Mouse (Mus musculus): ENCODE results near the gene Vma21-ps. TPM values are rescaled to one million over a fixed set of nuclear protein-coding genes. Genes with fewer than 3 reads are reported as not detected.

Gene Vma21-ps
- polyA plus RNA-seq, 1 experiment, result 4.3 TPM

- TF ChIP-seq E2F4 (IDR thresholded peaks at IDR 0.05; ENCODE audit: insufficient read depth) (no peak), SRF (IDR thresholded peaks at IDR 0.05; ENCODE audit: control insufficient read depth, insufficient read length, low read depth) (no peak), TCF3 (IDR thresholded peaks at IDR 0.05; ENCODE audit: insufficient read length, low read depth) (no peak), MYOG (IDR thresholded peaks at IDR 0.05; ENCODE audit: control insufficient read depth in 1 of 3, insufficient read depth in 1 of 3, insufficient read length in 2 of 3, low read depth in 2 of 3) (no peak), USF1 (IDR thresholded peaks at IDR 0.05; ENCODE audit: low read depth) (no peak), REST (IDR thresholded peaks at IDR 0.05; ENCODE audit: insufficient read depth, insufficient read length) (no peak), POLR2A (IDR thresholded peaks at IDR 0.05; ENCODE audit: insufficient read length, low read depth) (no peak), CEBPB (IDR thresholded peaks at IDR 0.05; ENCODE audit: insufficient read depth, poor library complexity, severe bottlenecking) (no peak)
- Histone ChIP-seq H3K36me3 (ENCODE audit: control insufficient read depth, insufficient read depth) (no peaks in the 10 kb centered on the region), H3ac (ENCODE audit: control insufficient read depth, insufficient read length) (no peak overlapping the region), H3K79me2 (ENCODE audit: control insufficient read depth, insufficient read depth) (no peaks in the 10 kb centered on the region), H3K4me3 (no peak overlapping the region), H3K27me3 (ENCODE audit: control insufficient read depth, insufficient read depth, insufficient read length) (no peaks in the 10 kb centered on the region), H3K4me2 (ENCODE audit: low read depth) (no peak overlapping the region)
Measured at GRCm38 (mm10) chr4:52517580-52517979, 20.5 kb upstream of the Vma21-ps start.

GRCm38 (mm10) chr4:52487486-52487885 lies 9.6 kb downstream of the Vma21-ps start:
- no peaks in the 10 kb centered on the region for H3K79me2 ChIP-seq (ENCODE audit: control insufficient read depth, insufficient read depth)
- peaks cover 22% of the 10 kb centered on the region for H3K36me3 ChIP-seq (ENCODE audit: control insufficient read depth, insufficient read depth)
- H3K27me3 ChIP-seq (ENCODE audit: control insufficient read depth, insufficient read depth, insufficient read length), result no peaks in the 10 kb centered on the region
- TF ChIP-seq TCF12 (IDR thresholded peaks at IDR 0.05; ENCODE audit: insufficient read depth, poor library complexity, severe bottlenecking), result no peak
- TF ChIP-seq SRF (IDR thresholded peaks at IDR 0.05; ENCODE audit: control insufficient read depth, insufficient read length, low read depth), result no peak
- TF ChIP-seq USF1 (IDR thresholded peaks at IDR 0.05; ENCODE audit: low read depth), result no peak
- no peak for TF ChIP-seq E2F4 (IDR thresholded peaks at IDR 0.05; ENCODE audit: insufficient read depth)
- TF ChIP-seq CEBPB (IDR thresholded peaks at IDR 0.05; ENCODE audit: insufficient read depth, poor library complexity, severe bottlenecking), result no peak
- no peak overlapping the region for H3ac ChIP-seq (ENCODE audit: control insufficient read depth, insufficient read length)
- H3K4me2 ChIP-seq (ENCODE audit: low read depth), result no peak overlapping the region
- H3K4me3 ChIP-seq, result no peak overlapping the region

- Histone ChIP-seq H3K79me2 (ENCODE audit: control insufficient read depth, insufficient read depth) (no peaks in the 10 kb centered on the region), H3K4me3 (no peak overlapping the region), H3ac (ENCODE audit: control insufficient read depth, insufficient read length) (no peak overlapping the region), H3K27me3 (ENCODE audit: control insufficient read depth, insufficient read depth, insufficient read length) (no peaks in the 10 kb centered on the region), H3K4me2 (ENCODE audit: low read depth) (no peak overlapping the region), H3K36me3 (ENCODE audit: control insufficient read depth, insufficient read depth) (peaks cover 31% of the 10 kb centered on the region)
- TF ChIP-seq REST (IDR thresholded peaks at IDR 0.05; ENCODE audit: insufficient read depth, insufficient read length) (no peak), TCF3 (IDR thresholded peaks at IDR 0.05; ENCODE audit: insufficient read length, low read depth) (no peak), USF1 (IDR thresholded peaks at IDR 0.05; ENCODE audit: low read depth) (no peak), TCF12 (IDR thresholded peaks at IDR 0.05; ENCODE audit: insufficient read depth, poor library complexity, severe bottlenecking) (no peak), MYOG (IDR thresholded peaks at IDR 0.05; ENCODE audit: control insufficient read depth in 1 of 3, insufficient read depth in 1 of 3, insufficient read length in 2 of 3, low read depth in 2 of 3) (no peak), SRF (IDR thresholded peaks at IDR 0.05; ENCODE audit: control insufficient read depth, insufficient read length, low read depth) (no peak), E2F4 (IDR thresholded peaks at IDR 0.05; ENCODE audit: insufficient read depth) (no peak), MYOD1 (IDR thresholded peaks at IDR 0.05; ENCODE audit: control insufficient read depth in 1 of 3, insufficient read length in 2 of 3, low read depth in 2 of 3) (no peak), CEBPB (IDR thresholded peaks at IDR 0.05; ENCODE audit: insufficient read depth, poor library complexity, severe bottlenecking) (no peak), POLR2AphosphoS2 (IDR thresholded peaks at IDR 0.05; ENCODE audit: insufficient read length, low read depth) (no peak), MAX (IDR thresholded peaks at IDR 0.05; ENCODE audit: low read depth) (no peak), POLR2A (IDR thresholded peaks at IDR 0.05; ENCODE audit: insufficient read length, low read depth) (no peak)
Measured at GRCm38 (mm10) chr4:52473431-52473830, 23.6 kb downstream of the Vma21-ps start.

GRCm38 (mm10) chr4:52461321-52461720 lies 35.7 kb downstream of the Vma21-ps start:
- Histone ChIP-seq H3ac (ENCODE audit: control insufficient read depth, insufficient read length) (no peak overlapping the region), H3K36me3 (ENCODE audit: control insufficient read depth, insufficient read depth) (peaks cover 37% of the 10 kb centered on the region)

GRCm38 (mm10) chr4:52459726-52460125 lies 37.3 kb downstream of the Vma21-ps start:
- H3K4me2 ChIP-seq (ENCODE audit: low read depth), result no peak overlapping the region
- H3K4me3 ChIP-seq, result no peak overlapping the region
- no peak for TF ChIP-seq CEBPB (IDR thresholded peaks at IDR 0.05; ENCODE audit: insufficient read depth, poor library complexity, severe bottlenecking)
- TF ChIP-seq POLR2A (IDR thresholded peaks at IDR 0.05; ENCODE audit: insufficient read length, low read depth), result no peak
- no peak for TF ChIP-seq E2F4 (IDR thresholded peaks at IDR 0.05; ENCODE audit: insufficient read depth)
- no peak for TF ChIP-seq TCF12 (IDR thresholded peaks at IDR 0.05; ENCODE audit: insufficient read depth, poor library complexity, severe bottlenecking)
- peaks cover 37% of the 10 kb centered on the region for H3K36me3 ChIP-seq (ENCODE audit: control insufficient read depth, insufficient read depth)
- no peak overlapping the region for H3ac ChIP-seq (ENCODE audit: control insufficient read depth, insufficient read length)
- H3K27me3 ChIP-seq (ENCODE audit: control insufficient read depth, insufficient read depth, insufficient read length), result no peaks in the 10 kb centered on the region
- no peaks in the 10 kb centered on the region for H3K79me2 ChIP-seq (ENCODE audit: control insufficient read depth, insufficient read depth)

More at GRCm38 (mm10) chr4:52461321-52461720, 35.7 kb downstream of the Vma21-ps start:
- Histone ChIP-seq H3K79me2 (ENCODE audit: control insufficient read depth, insufficient read depth) (no peaks in the 10 kb centered on the region), H3K27me3 (ENCODE audit: control insufficient read depth, insufficient read depth, insufficient read length) (no peaks in the 10 kb centered on the region), H3K4me3 (no peak overlapping the region), H3K4me2 (ENCODE audit: low read depth) (no peak overlapping the region)
- TF ChIP-seq MYOD1 (IDR thresholded peaks at IDR 0.05; ENCODE audit: control insufficient read depth in 1 of 3, insufficient read length in 2 of 3, low read depth in 2 of 3) (peak; percentile 19 to 88 (median 79)), MYOG (IDR thresholded peaks at IDR 0.05; ENCODE audit: control insufficient read depth in 1 of 3, insufficient read depth in 1 of 3, insufficient read length in 2 of 3, low read depth in 2 of 3) (peak in 2 of 3 experiments; percentile 47 to 87), TCF12 (IDR thresholded peaks at IDR 0.05; ENCODE audit: insufficient read depth, poor library complexity, severe bottlenecking) (peak; percentile 12), MAX (IDR thresholded peaks at IDR 0.05; ENCODE audit: low read depth) (no peak), POLR2A (IDR thresholded peaks at IDR 0.05; ENCODE audit: insufficient read length, low read depth) (no peak), SRF (IDR thresholded peaks at IDR 0.05; ENCODE audit: control insufficient read depth, insufficient read length, low read depth) (no peak)

Other genes starting within 250 kb of the Vma21-ps start
- 3.1 TPM for gene Smc2, start 58.0 kb downstream of the Vma21-ps start, polyA plus RNA-seq (2012; fragmentation: generic; extraction: Trizol)
- not detected for gene Toporsl, start 99.0 kb upstream of the Vma21-ps start, polyA plus RNA-seq (2012; fragmentation: generic; extraction: Trizol)

Measured in myocyte (in vitro differentiated cells).